Mouse (Mus musculus) CH12.LX (cell line): ENCODE data around the gene Bms1. TPM values are rescaled to one million over a fixed set of nuclear protein-coding genes. Genes with fewer than 3 reads are reported as not detected.

ENCODE experiments used
- DNase-seq: peaks from one replicate; pipeline ENCODE4 v3.0.0-alpha.2; 2013; ENCODE audit errors: extremely low read depth
- H3K27ac ChIP-seq: 2 replicates; pipeline ENCODE4 v1.5.1; 2012; ENCODE audit warnings: low read depth, mild to moderate bottlenecking, control low read depth, moderate library complexity; ENCODE audit not compliant: insufficient read depth
- H3K27me3 ChIP-seq: replicated peaks from 2 replicates; pipeline ENCODE3; 2012; ENCODE audit warnings: inconsistent platforms
- H3K36me3 ChIP-seq, 2 experiments: replicated peaks in 1 of 2; 2 replicates each; pipeline versions ENCODE3 to v1.6.1; 2012; ENCODE audit warnings: inconsistent platforms in 1 of 2, low read length in 1 of 2, mild to moderate bottlenecking in 1 of 2, mixed read lengths in 1 of 2, moderate library complexity in 1 of 2; ENCODE audit not compliant: control insufficient read depth in 1 of 2, insufficient read depth in 1 of 2
- H3K4me1 ChIP-seq, 2 experiments: 2 replicates each; pipeline ENCODE4 v1.6.1; 2012; ENCODE audit warnings: inconsistent platforms in 1 of 2, moderate library complexity in 1 of 2; ENCODE audit not compliant: insufficient read depth in 2 of 2, control insufficient read depth in 1 of 2
- H3K4me2 ChIP-seq: 2 replicates; pipeline ENCODE4 v1.6.1; 2012; ENCODE audit warnings: low read depth, mild to moderate bottlenecking, control low read depth; ENCODE audit not compliant: poor library complexity, insufficient read depth, severe bottlenecking
- H3K4me3 ChIP-seq, 3 experiments: fragments of 150-350 bp in 1 of 3; sonication (generic) in 1 of 3; replicated peaks in 1 of 3; 2 replicates each; pipeline versions ENCODE3 to v1.5.1; 2011 to 2012; ENCODE audit warnings: low read depth in 2 of 3, low read length in 2 of 3, mild to moderate bottlenecking in 2 of 3, moderate library complexity in 2 of 3, control low read depth in 1 of 3, improper control_type of control experiment in 1 of 3, inconsistent platforms in 1 of 3, mixed read lengths in 1 of 3; ENCODE audit not compliant: poor library complexity in 1 of 3
- H3K79me2 ChIP-seq: replicated peaks from 2 replicates; pipeline ENCODE4 v1.6.1; 2012; ENCODE audit warnings: mild to moderate bottlenecking, moderate library complexity; ENCODE audit not compliant: control insufficient read depth, poor library complexity, insufficient read depth, severe bottlenecking; ENCODE audit errors: extremely low read depth
- H3K9ac ChIP-seq: 2 replicates; pipeline ENCODE4 v1.6.1; 2012; ENCODE audit warnings: low read depth, mild to moderate bottlenecking, control low read depth, moderate library complexity; ENCODE audit not compliant: insufficient read depth
- H3K9me3 ChIP-seq: replicated peaks from 2 replicates; pipeline ENCODE3; 2012; ENCODE audit warnings: low read length, inconsistent platforms, mixed read lengths
- CHD2 ChIP-seq: IDR thresholded peaks from 2 replicates; pipeline ENCODE4 v1.6.1; 2011; ENCODE audit warnings: low read length, improper control_type of control experiment
- CTCF ChIP-seq, 2 experiments: IDR thresholded peaks in 1 of 2; conservative IDR thresholded peaks in 1 of 2; 2 replicates each; pipeline ENCODE4 v1.5.1; 2011 to 2012; ENCODE audit warnings: low read depth in 2 of 2, low read length in 2 of 2, improper control_type of control experiment in 1 of 2, inconsistent platforms in 1 of 2, mild to moderate bottlenecking in 1 of 2, moderate library complexity in 1 of 2
- ETS1 ChIP-seq: conservative IDR thresholded peaks from 2 replicates; pipeline ENCODE4 v1.6.1; 2012; ENCODE audit warnings: low read depth, mild to moderate bottlenecking, inconsistent platforms, low read length, improper control_type of control experiment, moderate library complexity
- GABPA ChIP-seq: IDR thresholded peaks from 2 replicates; pipeline ENCODE4 v1.6.1; 2012; ENCODE audit warnings: low read depth, low read length, improper control_type of control experiment, inconsistent platforms; ENCODE audit not compliant: insufficient replicate concordance
- IRF4 ChIP-seq: IDR thresholded peaks from 2 replicates; pipeline ENCODE4 v1.6.1; 2014; ENCODE audit warnings: low read depth, mild to moderate bottlenecking, inconsistent platforms, low read length, improper control_type of control experiment
- JUN ChIP-seq: IDR thresholded peaks from 2 replicates; pipeline ENCODE4 v1.6.1; 2011; ENCODE audit warnings: low read depth, mild to moderate bottlenecking, low read length, improper control_type of control experiment, moderate library complexity; ENCODE audit not compliant: insufficient read depth
- KAT2A ChIP-seq: IDR thresholded peaks from 2 replicates; pipeline ENCODE4 v1.6.1; 2012; ENCODE audit warnings: low read length, improper control_type of control experiment, inconsistent platforms; ENCODE audit not compliant: insufficient replicate concordance
- MAX ChIP-seq: IDR thresholded peaks from 2 replicates; pipeline ENCODE4 v1.6.1; 2011; ENCODE audit warnings: low read length, improper control_type of control experiment
- MAZ ChIP-seq: IDR thresholded peaks from 2 replicates; pipeline ENCODE4 v1.6.1; 2012; ENCODE audit warnings: low read depth, mild to moderate bottlenecking, inconsistent platforms, low read length, improper control_type of control experiment, moderate library complexity
- MEF2A ChIP-seq: IDR thresholded peaks from 2 replicates; pipeline ENCODE4 v1.6.1; 2014; ENCODE audit warnings: low read depth, mild to moderate bottlenecking, inconsistent platforms, low read length, improper control_type of control experiment, borderline replicate concordance
- MXI1 ChIP-seq: IDR thresholded peaks from 2 replicates; pipeline ENCODE4 v1.6.1; 2011; ENCODE audit warnings: mild to moderate bottlenecking, low read depth, low read length, improper control_type of control experiment
- PAX5 ChIP-seq: IDR thresholded peaks from 2 replicates; pipeline ENCODE4 v1.6.1; 2012; ENCODE audit warnings: low read length, inconsistent platforms, mixed read lengths
- POLR2A ChIP-seq: IDR thresholded peaks from 2 replicates; pipeline ENCODE4 v1.6.1; 2011; ENCODE audit warnings: low read depth, mild to moderate bottlenecking, improper control_type of control experiment, low read length
- SIN3A ChIP-seq: IDR thresholded peaks from 2 replicates; pipeline ENCODE4 v1.6.1; 2012; ENCODE audit warnings: low read length, improper control_type of control experiment, inconsistent platforms
- SMC3 ChIP-seq: IDR thresholded peaks from 2 replicates; pipeline ENCODE4 v1.6.1; 2011; ENCODE audit warnings: low read depth, low read length, improper control_type of control experiment
- TBP ChIP-seq: conservative IDR thresholded peaks from 2 replicates; pipeline ENCODE4 v1.6.1; 2011; ENCODE audit warnings: low read depth, low read length, improper control_type of control experiment
- TCF12 ChIP-seq: IDR thresholded peaks from 2 replicates; pipeline ENCODE4 v1.6.1; 2014; ENCODE audit warnings: low read depth, mild to moderate bottlenecking, inconsistent platforms, low read length, improper control_type of control experiment
- USF1 ChIP-seq: IDR thresholded peaks from 2 replicates; pipeline ENCODE4 v1.6.1; 2014; ENCODE audit warnings: low read depth, mild to moderate bottlenecking, inconsistent platforms, low read length, improper control_type of control experiment
- dilution Hi-C: fragments of 300-500 bp; cut with MboI; formaldehyde crosslinking; loops from 2 replicates; pipeline ENCODE4 v1.14.3; 2020; ENCODE audit warnings: low sequenced_read_pairs; ENCODE audit not compliant: extremely low pct_unique_long_range_greater_than_20kb, extremely low pct_ligation_motif_present
- in situ Hi-C: fragments of 300-500 bp; cut with MboI; formaldehyde crosslinking; loops from 3 replicates; pipeline ENCODE4 v1.14.3; 2019; ENCODE audit warnings: low sequenced_read_pairs, low pct_ligation_motif_present, low pct_unique_long_range_greater_than_20kb, mixed read lengths
- polyA plus RNA-seq: library from polyadenylated mRNA; unstranded; fragments of >175 nt; gene quantifications from 2 replicates; pipeline ENCODE4 v1.2.1, GENCODE M21; 2012; ENCODE audit warnings: low read depth; ENCODE audit not compliant: insufficient read length
- total RNA-seq, 2 experiments: library from RNA; depleted of rRNA; stranded (reverse); fragments of 300-350 nt in 1 of 2; fragments of >200 nt in 1 of 2; gene quantifications; 2 replicates each; pipeline ENCODE4 v1.2.3; 2012 to 2014

Gene Bms1
- total and polyA plus RNA-seq, 3 experiments, result 40.7 to 108 (median 57.0) TPM

DNA sequence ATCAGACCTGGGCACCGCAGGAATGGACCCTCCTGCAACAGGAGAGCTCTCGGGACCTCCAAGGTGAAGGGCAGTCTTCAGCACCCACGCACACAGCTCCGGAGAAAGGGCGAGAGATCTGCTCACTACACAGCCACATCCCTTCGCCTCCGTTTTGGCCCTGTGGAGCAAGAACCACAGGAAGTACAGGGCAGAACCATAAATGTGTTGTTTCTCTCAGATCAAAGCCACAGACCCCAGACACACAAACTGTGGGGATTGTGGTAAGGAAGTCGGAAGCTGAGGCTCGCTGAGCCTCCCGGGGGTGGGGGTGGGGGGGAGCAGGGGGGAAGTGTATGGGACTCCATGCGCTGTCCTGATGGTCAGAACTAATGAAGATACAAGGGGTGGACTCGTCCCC lies 68.9 kb downstream of the Bms1 start:
- no peak for TF ChIP-seq SMC3
- no peak for TF ChIP-seq ETS1
- no peak for TF ChIP-seq SIN3A
- no peak for TF ChIP-seq POLR2A
- no peak for TF ChIP-seq USF1
- no peak for TF ChIP-seq MXI1
- no peak for TF ChIP-seq MEF2A
- TF ChIP-seq MAX, result no peak
- TF ChIP-seq TCF12, result no peak
- TF ChIP-seq KAT2A, result no peak
- no peak for TF ChIP-seq IRF4
- no peak for TF ChIP-seq TBP
- no peak for TF ChIP-seq CHD2
- no peak for TF ChIP-seq JUN
- no peak for TF ChIP-seq GABPA
- no peaks in the 10 kb centered on the region for H3K79me2 ChIP-seq
- dilution Hi-C loops (no loop called here), in situ Hi-C loops (no loop called here)
- no peak for DNase-seq
- no peak overlapping the region for H3K27ac ChIP-seq
- H3K4me2 ChIP-seq, result no peak overlapping the region
- no peak overlapping the region for H3K9ac ChIP-seq
- H3K27me3 ChIP-seq, result peaks cover 71% of the 10 kb centered on the region
- 0 out of 4 replicates have a peak, but pooled peaks cover 0 to 2% of the 10 kb centered on the region in 2 experiments for H3K4me1 ChIP-seq
- H3K9me3 ChIP-seq, result no peaks in the 10 kb centered on the region
- H3K36me3 ChIP-seq, result no peaks in the 10 kb centered on the region
- no peak overlapping the region for H3K4me3 ChIP-seq

DNA sequence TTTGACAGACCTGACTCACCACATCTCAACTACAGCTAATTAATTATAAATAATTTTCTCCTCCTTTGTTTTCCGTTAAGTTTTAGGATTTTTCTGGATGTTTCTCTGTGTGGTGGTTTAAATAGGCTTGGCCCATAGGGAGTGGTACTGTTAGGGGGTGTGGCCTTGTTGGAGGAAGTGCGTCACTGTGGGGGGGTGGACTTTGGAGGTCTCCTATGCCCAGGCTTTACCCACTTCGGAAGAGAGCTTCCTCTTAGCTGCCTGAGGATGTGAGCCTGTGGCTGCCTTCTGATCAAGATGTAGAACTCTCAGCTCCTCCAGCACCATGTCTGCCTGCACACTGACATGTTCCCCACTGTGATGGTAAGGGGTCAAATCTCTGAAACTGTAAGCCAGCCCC lies 71.1 kb downstream of the Bms1 start:
- Histone ChIP-seq H3K4me1 (0 out of 4 replicates have a peak, but pooled peaks cover 0 to 2% of the 10 kb centered on the region in 2 experiments), H3K36me3 (no peaks in the 10 kb centered on the region), H3K9ac (no peak overlapping the region), H3K27ac (no peak overlapping the region)
- dilution Hi-C loops, result no loop called here
- no peak for DNase-seq
- no peak for TF ChIP-seq MAZ
- TF ChIP-seq PAX5, result no peak
- no peak for TF ChIP-seq POLR2A
- TF ChIP-seq CTCF (conservative IDR thresholded peaks at IDR 0.05 in 1 of 2, IDR thresholded peaks at IDR 0.05 in 1 of 2; ENCODE audit: low read depth in 2 of 2, low read length in 2 of 2), result no peak
- TF ChIP-seq, all 38 proteins: peak for 0
- Histone ChIP-seq H3K4me3 (no peak overlapping the region), H3K9me3 (no peaks in the 10 kb centered on the region), H3K4me2 (no peak overlapping the region), H3K79me2 (no peaks in the 10 kb centered on the region), H3K27me3 (peaks cover 74% of the 10 kb centered on the region)
- in situ Hi-C loops, result no loop called here
